Mouse (Mus musculus): ENCODE data around the gene Grm4. TPM values are rescaled to one million over a fixed set of nuclear protein-coding genes. Genes with fewer than 3 reads are reported as not detected.

Gene Grm4
- total and polyA plus RNA-seq, 3 experiments: 0.06 TPM; not detected in 2

GRCm38 (mm10) chr17:27502736-27503445 lies 18.3 kb downstream of the Grm4 start:
- peaks cover 0 to 7% of the 10 kb centered on the region in 2 experiments; a peak in 2 of 4 replicates for H3K36me3 ChIP-seq (ENCODE audit: control insufficient read depth in 1 of 2, insufficient read depth in 2 of 2, low read length in 2 of 2)
- no peaks in the 10 kb centered on the region for H3K9me3 ChIP-seq (replicated peaks; ENCODE audit: insufficient read depth, low read length)
- H3K27me3 ChIP-seq (ENCODE audit: control insufficient read depth in 1 of 2, insufficient read depth in 2 of 2, low read length in 2 of 2): no peaks in the 10 kb centered on the region
- H3K79me2 ChIP-seq (ENCODE audit: control insufficient read depth, insufficient read depth, low read length, poor library complexity): no peaks in the 10 kb centered on the region
- H3K4me1 ChIP-seq (ENCODE audit: control insufficient read depth in 1 of 2, insufficient read depth in 2 of 2, low read length in 2 of 2): peaks cover 4 to 18% of the 10 kb centered on the region in 2 experiments; a peak in 3 of 4 replicates
- H3K4me3 ChIP-seq (ENCODE audit: control insufficient read depth in 1 of 2, insufficient read depth in 1 of 2, low read depth in 2 of 2, low read length in 2 of 2): no peak overlapping the region
- no peak overlapping the region; the same call in 1 of the 2 replicates for H3K27ac ChIP-seq (ENCODE audit: control insufficient read depth, low read depth, low read length)
- no peak overlapping the region for H3K9ac ChIP-seq (ENCODE audit: control insufficient read depth, low read depth, low read length, poor library complexity, severe bottlenecking)
- no peak for DNase-seq (ENCODE audit: low read depth, low spot score)
- TF ChIP-seq UBTF (IDR thresholded peaks at IDR 0.05; ENCODE audit: borderline replicate concordance, insufficient read depth, low read depth, low read length): no peak
- no peak for TF ChIP-seq CHD2 (IDR thresholded peaks at IDR 0.05; ENCODE audit: low read length)
- TF ChIP-seq MYC (IDR thresholded peaks at IDR 0.05; ENCODE audit: low read depth, low read length): no peak
- no peak for TF ChIP-seq MXI1 (IDR thresholded peaks at IDR 0.05; ENCODE audit: low read depth, low read length)
- no peak for TF ChIP-seq NELFE (IDR thresholded peaks at IDR 0.05; ENCODE audit: low read depth, low read length)
- TF ChIP-seq ETS1 (IDR thresholded peaks at IDR 0.05; ENCODE audit: low read depth, low read length): no peak
- TF ChIP-seq ZKSCAN1 (IDR thresholded peaks at IDR 0.05; ENCODE audit: low read depth, low read length): no peak
- no peak for TF ChIP-seq MAZ (IDR thresholded peaks at IDR 0.05; ENCODE audit: low read depth, low read length)
- TF ChIP-seq GABPA (IDR thresholded peaks at IDR 0.05; ENCODE audit: low read depth, low read length): no peak
- TF ChIP-seq USF2 (IDR thresholded peaks at IDR 0.05; ENCODE audit: borderline replicate concordance in 1 of 2, insufficient read depth in 1 of 2, low read depth in 1 of 2, low read length in 2 of 2): no peak

GRCm38 (mm10) chr17:27502288-27502687 lies 18.9 kb downstream of the Grm4 start:
- TF ChIP-seq RCOR1 (IDR thresholded peaks at IDR 0.05; ENCODE audit: low read depth, low read length): no peak
- TF ChIP-seq POLR2AphosphoS2 (IDR thresholded peaks at IDR 0.05; ENCODE audit: low read length): no peak
- TF ChIP-seq MEF2A (IDR thresholded peaks at IDR 0.05; ENCODE audit: extremely low read depth, insufficient replicate concordance, low read depth, low read length, poor library complexity, severe bottlenecking): no peak
- TF ChIP-seq SMC3 (IDR thresholded peaks at IDR 0.05; ENCODE audit: low read depth, low read length): no peak
- TF ChIP-seq CHD2 (IDR thresholded peaks at IDR 0.05; ENCODE audit: low read length): no peak
- TF ChIP-seq CTCF (IDR thresholded peaks at IDR 0.05 in 2 of 3, conservative IDR thresholded peaks at IDR 0.05 in 1 of 3; ENCODE audit: control insufficient read depth in 1 of 3, insufficient read depth in 1 of 3, low read depth in 2 of 3, low read length in 3 of 3, poor library complexity in 1 of 3, severe bottlenecking in 1 of 3): no peak
- TF ChIP-seq KAT2A (conservative IDR thresholded peaks at IDR 0.05; ENCODE audit: low read depth, low read length): no peak
- no peak for TF ChIP-seq USF2 (IDR thresholded peaks at IDR 0.05; ENCODE audit: borderline replicate concordance in 1 of 2, insufficient read depth in 1 of 2, low read depth in 1 of 2, low read length in 2 of 2)
- TF ChIP-seq E2F4 (IDR thresholded peaks at IDR 0.05; ENCODE audit: borderline replicate concordance, low read depth, low read length): no peak
- TF ChIP-seq SIN3A (IDR thresholded peaks at IDR 0.05; ENCODE audit: low read length): no peak
- TF ChIP-seq UBTF (IDR thresholded peaks at IDR 0.05; ENCODE audit: borderline replicate concordance, insufficient read depth, low read depth, low read length): no peak
- Histone ChIP-seq H3K27me3 (ENCODE audit: control insufficient read depth in 1 of 2, insufficient read depth in 2 of 2, low read length in 2 of 2) (no peaks in the 10 kb centered on the region), H3K9me3 (replicated peaks; ENCODE audit: insufficient read depth, low read length) (no peaks in the 10 kb centered on the region), H3K27ac (ENCODE audit: control insufficient read depth, low read depth, low read length) (peak overlapping the region; percentile 79), H3K9ac (ENCODE audit: control insufficient read depth, low read depth, low read length, poor library complexity, severe bottlenecking) (peak overlapping the region; percentile 39), H3K36me3 (ENCODE audit: control insufficient read depth in 1 of 2, insufficient read depth in 2 of 2, low read length in 2 of 2) (peaks cover 0 to 7% of the 10 kb centered on the region in 2 experiments; a peak in 2 of 4 replicates), H3K4me1 (ENCODE audit: control insufficient read depth in 1 of 2, insufficient read depth in 2 of 2, low read length in 2 of 2) (peaks cover 4 to 18% of the 10 kb centered on the region in 2 experiments; a peak in 3 of 4 replicates), H3K79me2 (ENCODE audit: control insufficient read depth, insufficient read depth, low read length, poor library complexity) (no peaks in the 10 kb centered on the region), H3K4me3 (ENCODE audit: control insufficient read depth in 1 of 2, insufficient read depth in 1 of 2, low read depth in 2 of 2, low read length in 2 of 2) (peak overlapping the region; percentile 25 to 37)
- no peak for DNase-seq (ENCODE audit: low read depth, low spot score)
